12 mouse cellular contexts compared by ENCODE assay signal in the genomic region with DNA sequence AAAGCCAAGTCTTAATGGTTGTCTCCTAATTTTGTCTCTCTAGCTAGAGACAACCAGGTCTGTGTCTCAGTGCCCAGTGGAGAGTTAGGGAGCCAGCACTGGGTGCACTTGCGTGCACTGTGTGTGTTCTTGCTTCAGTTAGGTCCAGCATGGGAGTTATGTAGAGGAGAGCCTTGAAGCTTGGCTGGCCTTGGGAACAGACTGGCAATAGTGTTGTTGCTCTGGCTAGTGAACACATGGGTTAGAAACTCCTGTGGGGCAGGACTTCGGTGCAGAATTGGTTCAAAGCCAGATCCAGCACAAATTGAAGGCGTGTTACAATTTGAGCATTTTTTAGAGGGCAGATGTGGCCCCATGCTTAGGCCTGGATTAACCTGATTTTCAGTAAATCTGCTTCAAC.
DNase-seq lines count a peak whose midpoint lies in the region.
"Had no signal": no experiment of that assay in that cellular context is flagged by ENCODE, and none has a peak within 500 bp of the region (broad histone marks: within the 10 kb centered on the region; RNA-seq: fewer than 3 reads in every experiment).

No protein-coding gene starts in this region.

- peak; percentile 55 for DNase-seq in adrenal gland, postnatal 10 days
- no peak for DNase-seq in adrenal gland, postnatal 4 days (ENCODE audit: low spot score in 2 of 2)
- DNase-seq in cerebellum, postnatal 10 days, result peak; percentile 38 to 43
- DNase-seq in cerebellum, adult 9-10 months, result no peak
- DNase-seq in adrenal gland, postnatal 25 days, result peak; percentile 10
- DNase-seq in layer of hippocampus, postnatal 14 days (ENCODE audit: low spot score in 2 of 2), result no peak
- no peak for DNase-seq in left cerebral cortex, postnatal 4 days
- DNase-seq: cerebellum, adult 11-12 months; cerebellum, adult 2 months; cerebellum, adult 9-11 months; cerebellum, postnatal 25 days; forebrain, postnatal 0 days had no signal

- intact Hi-C loops in left cerebral cortex, postnatal 4 days (cut with DNase I), result no loop called here

Comparison
In these comparisons a context has a peak if more than half of its experiments do, and no peak if none do; other contexts are left out.
1. DNase-seq: peak in adrenal gland, postnatal 10 days (single experiment), cerebellum, postnatal 10 days (2 of 2) and adrenal gland, postnatal 25 days (single experiment); none in adrenal gland, postnatal 4 days (0 of 2), cerebellum, adult 9-10 months (single experiment), layer of hippocampus, postnatal 14 days (0 of 2) and left cerebral cortex, postnatal 4 days (single experiment).